8 mouse cellular contexts compared by ENCODE assay signal in genomic region chr2:117541471-117541870, GRCm38 (mm10).
DNase-seq lines count a peak whose midpoint lies in the region; ATAC-seq and TF ChIP-seq lines count a peak whose summit lies in the region.

No protein-coding gene starts in this region.

- H3K27me3 ChIP-seq in liver, embryonic 12.5 days (replicated peaks), result no peaks in the 10 kb centered on the region
- peaks cover 7% of the 10 kb centered on the region; the same call in 1 of the 2 replicates for H3K27me3 ChIP-seq in midbrain, postnatal 0 days (ENCODE audit: insufficient read depth, low read length)

- no peak for ATAC-seq in liver, embryonic 12.5 days
- 0 out of 2 replicates have a peak, but pooled peaks have one; percentile 58 for ATAC-seq in midbrain, postnatal 0 days (ENCODE audit: low FRiP score)

- H3K36me3 ChIP-seq in liver, embryonic 12.5 days, result no peaks in the 10 kb centered on the region
- no peaks in the 10 kb centered on the region for H3K36me3 ChIP-seq in midbrain, postnatal 0 days (ENCODE audit: insufficient read depth, low read length)

- peak; percentile 34 for DNase-seq in liver
- peak; percentile 27 to 41 for DNase-seq in cerebellum, adult 18-20 months
- peak; percentile 73 for DNase-seq in forelimb bud, embryonic 11.5 days (ENCODE audit: low read depth, low spot score)
- peak; percentile 56 for DNase-seq in induced T-regulatory cell, adult 2 months (ENCODE audit: low read depth)
- DNase-seq in left cerebral cortex, postnatal 14 days (ENCODE audit: low spot score in 2 of 2), result peak; percentile 72 to 81
- peak; percentile 86 for DNase-seq in midbrain, postnatal 0 days (ENCODE audit: low spot score)
- peak; percentile 49 for DNase-seq in thymus, postnatal 0 days (ENCODE audit: low spot score)

- H3K4me1 ChIP-seq in liver, embryonic 12.5 days, result no peaks in the 10 kb centered on the region
- no peaks in the 10 kb centered on the region for H3K4me1 ChIP-seq in midbrain, postnatal 0 days (ENCODE audit: insufficient read depth, low read length)

- no peaks in the 10 kb centered on the region for H3K9me3 ChIP-seq in liver, embryonic 12.5 days (replicated peaks)
- no peaks in the 10 kb centered on the region for H3K9me3 ChIP-seq in midbrain, postnatal 0 days (ENCODE audit: low read length)

- H3K27ac ChIP-seq in liver, embryonic 12.5 days, result no peak overlapping the region
- no peak overlapping the region for H3K27ac ChIP-seq in midbrain, postnatal 0 days (ENCODE audit: low read depth, low read length)

- intact Hi-C loops in left cerebral cortex, postnatal 14 days (cut with DNase I), result loop anchor here (1.0 to 5.0 kb wide), 3 partner anchors 81 to 701 kb away; partner anchors contain the start of gene Thbs1

- H3K9ac ChIP-seq in liver, embryonic 12.5 days, result no peak overlapping the region
- no peak overlapping the region for H3K9ac ChIP-seq in midbrain, postnatal 0 days (replicated peaks; ENCODE audit: low read length, poor library complexity, severe bottlenecking)

- no peak overlapping the region for H3K4me2 ChIP-seq in liver, embryonic 12.5 days
- H3K4me2 ChIP-seq in midbrain, postnatal 0 days (ENCODE audit: low read depth, low read length, poor library complexity, severe bottlenecking), result no peak overlapping the region

- 9% methylated on average over 6 of the region's 6 CpGs for WGBS in liver, embryonic 12.5 days (ENCODE audit: insufficient replicate concordance)
- 10% methylated on average over 6 of the region's 6 CpGs for WGBS in midbrain, postnatal 0 days

- no peak overlapping the region for H3K4me3 ChIP-seq in liver, embryonic 12.5 days
- H3K4me3 ChIP-seq in midbrain, postnatal 0 days (ENCODE audit: low read depth, low read length), result no peak overlapping the region

- TF ChIP-seq CTCF in midbrain, postnatal 0 days (IDR thresholded peaks at IDR 0.05), result peak; percentile 90

Comparison
In these comparisons a context has a peak if more than half of its experiments do, and no peak if none do; other contexts are left out.
1. DNase-seq: peak in every context shown above with its lines; median percentile 86 in midbrain, postnatal 0 days; 76 in left cerebral cortex, postnatal 14 days; 73 in forelimb bud, embryonic 11.5 days; 56 in induced T-regulatory cell, adult 2 months; 49 in thymus, postnatal 0 days; 34 in liver; 34 in cerebellum, adult 18-20 months.